Mouse (Mus musculus): ENCODE data around the gene Ppm1a. TPM values are rescaled to one million over a fixed set of nuclear protein-coding genes. Genes with fewer than 3 reads are reported as not detected.

Ppm1a gene
- polyA plus RNA-seq, 1 experiment from 2014 or later: 83.7 TPM

DNA sequence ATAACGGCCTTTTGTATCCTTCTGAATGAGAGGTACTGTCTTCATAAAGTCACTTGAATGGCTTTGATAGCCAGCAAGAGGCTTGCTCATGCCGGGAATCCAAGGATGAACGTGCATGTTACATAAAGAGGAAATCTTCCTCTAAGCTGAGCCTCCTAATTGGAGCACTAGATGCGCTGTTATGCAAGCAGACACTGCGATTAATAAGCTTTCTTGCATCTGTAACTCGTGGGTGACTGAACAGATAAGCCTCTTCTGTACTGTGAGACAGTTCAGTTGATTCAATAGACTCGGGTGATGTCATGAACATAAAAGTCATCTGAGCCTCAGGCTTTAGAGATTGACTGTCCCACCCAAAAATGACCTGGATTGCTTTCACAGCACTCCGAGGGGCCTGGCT lies 73.1 kb downstream of the Ppm1a start:
- Histone ChIP-seq H3K36me3 (no peaks in the 10 kb centered on the region), H3K9ac (no peak overlapping the region), H3K27ac (no peak overlapping the region), H3K4me2 (replicated peaks) (no peak overlapping the region), H3K4me3 (no peak overlapping the region), H3K4me1 (peaks cover 7% of the 10 kb centered on the region; the same call in 1 of the 2 replicates), H3K9me3 (no peaks in the 10 kb centered on the region), H3K27me3 (peaks cover 38% of the 10 kb centered on the region)
- no peak for ATAC-seq (ENCODE audit: insufficient number of reproducible peaks, insufficient read depth, low FRiP score, low TSS enrichment)
- WGBS: 58% methylated on average over 8 of the region's 8 CpGs

DNA sequence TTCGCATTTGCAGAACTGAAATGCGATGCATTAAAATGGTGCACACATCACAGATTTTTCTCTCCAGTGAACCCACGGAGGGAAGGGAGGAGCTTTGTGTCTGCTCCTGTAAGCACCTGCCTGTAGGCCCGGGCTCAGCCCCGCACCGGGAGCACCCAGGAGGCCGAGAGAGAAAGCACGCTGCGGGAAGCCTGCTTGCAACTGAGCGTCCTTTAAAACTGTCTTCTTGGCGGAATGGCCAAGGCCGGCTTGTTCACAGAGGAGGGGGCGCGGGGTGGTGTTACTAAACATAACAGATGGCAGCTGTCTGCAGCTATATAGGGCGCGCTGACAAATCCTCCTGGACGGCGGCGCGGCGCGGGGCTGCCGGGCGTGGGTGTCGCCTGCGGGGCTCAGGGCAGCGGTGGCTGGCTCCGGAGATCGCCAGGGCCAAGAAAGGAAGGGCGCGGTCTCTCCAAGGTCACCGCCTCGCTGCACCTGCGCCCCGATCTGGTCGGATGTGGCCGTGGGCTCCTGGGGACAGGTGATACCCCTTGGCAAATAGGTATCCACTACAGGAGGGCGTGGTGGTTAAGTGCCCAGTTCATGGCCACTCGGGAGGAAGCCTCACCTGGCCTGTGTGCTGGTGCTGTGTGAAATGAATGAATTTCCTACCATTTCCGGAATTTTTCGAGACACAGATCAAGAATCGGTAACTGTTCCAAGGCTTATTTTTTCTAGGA lies 74.6 kb downstream of the Ppm1a start:
- Histone ChIP-seq H3K4me3 (peak overlapping the region; percentile 35), H3K4me1 (peaks cover 7% of the 10 kb centered on the region; the same call in 1 of the 2 replicates), H3K4me2 (replicated peaks) (peak overlapping the region; percentile 56), H3K9ac (peak overlapping the region; percentile 27), H3K9me3 (no peaks in the 10 kb centered on the region), H3K27ac (no peak overlapping the region), H3K36me3 (no peaks in the 10 kb centered on the region), H3K27me3 (peaks cover 39% of the 10 kb centered on the region)
- no peak for ATAC-seq (ENCODE audit: insufficient number of reproducible peaks, insufficient read depth, low FRiP score, low TSS enrichment)
- 8% methylated on average over 42 of the region's 42 CpGs for WGBS

DNA sequence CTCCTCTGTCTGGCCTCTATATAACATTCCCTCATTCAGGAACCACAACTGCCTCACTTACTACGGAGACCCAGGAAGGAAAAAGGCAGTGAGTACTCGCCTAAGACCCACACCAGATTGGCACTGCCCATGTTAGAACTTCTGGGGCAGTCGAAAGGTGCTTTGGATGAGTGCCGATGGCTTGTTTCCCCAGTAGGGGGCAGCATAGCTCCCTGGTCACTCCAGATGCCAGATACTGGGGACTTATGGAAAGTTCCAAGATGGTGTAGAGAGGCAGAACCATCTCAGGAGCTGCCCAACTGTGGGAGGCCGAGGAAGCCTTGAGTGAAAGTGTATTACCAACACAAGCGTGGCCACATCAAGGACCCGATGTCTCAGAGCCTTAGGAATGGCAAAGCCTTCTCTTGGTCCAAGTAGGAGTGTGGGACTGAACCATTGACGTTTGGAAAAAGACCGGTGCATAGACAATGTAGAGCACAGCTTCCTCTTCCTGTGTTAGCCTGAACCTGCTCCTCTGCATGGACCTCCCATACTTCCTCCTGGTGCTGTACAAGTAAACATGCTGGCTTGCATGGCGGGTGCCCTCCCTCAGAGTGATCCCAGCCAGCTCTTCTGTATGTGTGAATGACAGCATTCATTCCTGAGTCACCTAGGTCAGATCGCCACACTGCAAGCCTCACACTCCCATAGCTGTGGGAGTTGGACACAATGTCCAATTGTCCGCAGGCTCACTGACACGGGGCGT lies 77.7 kb downstream of the Ppm1a start:
- WGBS: 68% methylated on average over 14 of the region's 14 CpGs
- H3K27me3 ChIP-seq: peaks cover 31% of the 10 kb centered on the region

DNA sequence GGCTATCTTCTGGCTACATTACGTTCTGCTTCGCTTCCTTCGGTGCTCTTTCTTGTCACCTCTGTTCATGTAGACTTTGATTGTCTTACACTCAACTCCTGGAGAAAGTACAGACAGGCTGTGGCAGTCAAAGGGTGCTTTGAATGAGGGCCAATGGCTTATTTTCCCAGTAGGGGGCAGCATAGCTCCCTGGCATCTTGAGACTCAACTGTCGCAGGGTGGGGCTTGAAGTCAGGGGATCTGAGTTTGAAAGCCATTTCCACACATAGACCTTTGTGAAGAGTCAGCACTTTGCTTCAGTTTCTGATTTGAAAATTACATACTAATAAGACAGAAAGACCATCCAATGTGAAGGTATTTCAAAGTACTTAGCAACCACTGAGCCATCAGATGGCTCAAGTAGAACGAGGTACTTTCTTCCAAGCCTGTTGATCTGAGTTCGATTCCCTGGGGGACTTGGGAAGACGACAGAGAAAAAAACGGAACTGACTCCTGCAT lies 78.3 kb downstream of the Ppm1a start:
- ATAC-seq (ENCODE audit: insufficient number of reproducible peaks, insufficient read depth, low FRiP score, low TSS enrichment): no peak
- Histone ChIP-seq H3K9ac (no peak overlapping the region), H3K4me1 (peaks cover 7% of the 10 kb centered on the region; the same call in 1 of the 2 replicates), H3K9me3 (no peaks in the 10 kb centered on the region), H3K27me3 (peaks cover 26% of the 10 kb centered on the region), H3K36me3 (no peaks in the 10 kb centered on the region), H3K4me2 (replicated peaks) (no peak overlapping the region), H3K27ac (no peak overlapping the region), H3K4me3 (no peak overlapping the region)
- WGBS: 65% methylated on average over 8 of the region's 8 CpGs

More for the DNA sequence above, 77.7 kb downstream of the Ppm1a start:
- ATAC-seq (ENCODE audit: insufficient number of reproducible peaks, insufficient read depth, low FRiP score, low TSS enrichment): 0 out of 2 replicates have a peak, but pooled peaks have one; percentile 52
- no peaks in the 10 kb centered on the region for H3K9me3 ChIP-seq
- H3K9ac ChIP-seq: no peak overlapping the region
- no peak overlapping the region for H3K27ac ChIP-seq
- no peak overlapping the region for H3K4me2 ChIP-seq (replicated peaks)
- H3K4me3 ChIP-seq: no peak overlapping the region
- no peaks in the 10 kb centered on the region for H3K36me3 ChIP-seq
- H3K4me1 ChIP-seq: peaks cover 7% of the 10 kb centered on the region; the same call in 1 of the 2 replicates

DNA sequence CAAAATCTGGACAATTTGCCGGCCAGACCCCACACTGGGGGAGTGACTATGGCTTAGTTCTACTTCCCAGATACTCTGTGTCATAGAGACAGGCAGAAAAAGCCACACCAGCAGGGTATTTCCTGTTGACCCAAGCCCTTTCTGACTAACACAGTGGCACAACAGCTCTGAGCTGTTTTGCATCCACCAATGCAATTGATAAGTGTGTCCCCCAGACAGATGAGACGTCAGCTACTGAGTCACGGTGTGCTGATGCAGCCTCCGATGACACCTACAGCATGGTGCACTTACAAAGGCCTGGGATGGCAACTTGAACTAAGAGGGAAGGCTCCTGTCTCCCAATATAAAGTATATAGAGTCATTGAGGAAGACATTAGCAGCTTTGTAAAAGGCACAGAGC lies 80.0 kb downstream of the Ppm1a start:
- Histone ChIP-seq H3K9ac (no peak overlapping the region), H3K4me1 (no peaks in the 10 kb centered on the region), H3K36me3 (no peaks in the 10 kb centered on the region), H3K9me3 (0 out of 2 replicates have a peak, but pooled peaks cover 3% of the 10 kb centered on the region), H3K27me3 (peaks cover 10% of the 10 kb centered on the region), H3K4me2 (replicated peaks) (no peak overlapping the region), H3K4me3 (no peak overlapping the region), H3K27ac (no peak overlapping the region)
- WGBS: 73% methylated on average over 4 of the region's 4 CpGs
- ATAC-seq (ENCODE audit: insufficient number of reproducible peaks, insufficient read depth, low FRiP score, low TSS enrichment): no peak

DNA sequence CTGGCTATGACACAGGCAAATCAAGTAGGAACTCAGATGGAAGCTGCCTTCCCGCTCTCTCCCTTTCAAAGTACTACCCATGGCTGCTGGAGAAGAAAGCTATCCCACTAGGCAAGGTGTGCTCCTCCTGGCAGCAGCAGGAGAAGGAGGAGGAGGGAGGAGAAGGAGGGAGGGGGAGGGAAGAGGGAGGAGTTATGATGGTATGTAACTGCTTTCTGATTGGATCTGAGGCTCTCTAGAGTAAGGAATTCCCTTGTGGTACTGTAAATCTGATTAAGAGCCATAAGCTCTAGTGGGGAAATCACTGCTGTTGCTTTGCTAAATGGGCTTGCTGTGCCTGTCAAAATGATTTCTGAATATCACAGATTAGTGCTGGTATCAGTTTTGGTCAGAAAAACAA lies 84.2 kb downstream of the Ppm1a start:
- no peak for ATAC-seq (ENCODE audit: insufficient number of reproducible peaks, insufficient read depth, low FRiP score, low TSS enrichment)
- WGBS: 92% methylated on average over 1 of the region's 1 CpGs
- no peaks in the 10 kb centered on the region for H3K36me3 ChIP-seq
- no peaks in the 10 kb centered on the region; the same call in 1 of the 2 replicates for H3K4me1 ChIP-seq
- 0 out of 2 replicates have a peak, but pooled peaks cover 3% of the 10 kb centered on the region for H3K9me3 ChIP-seq
- no peak overlapping the region for H3K4me2 ChIP-seq (replicated peaks)
- H3K9ac ChIP-seq: no peak overlapping the region
- peaks cover 12% of the 10 kb centered on the region for H3K27me3 ChIP-seq
- H3K4me3 ChIP-seq: no peak overlapping the region
- no peak overlapping the region for H3K27ac ChIP-seq

DNA sequence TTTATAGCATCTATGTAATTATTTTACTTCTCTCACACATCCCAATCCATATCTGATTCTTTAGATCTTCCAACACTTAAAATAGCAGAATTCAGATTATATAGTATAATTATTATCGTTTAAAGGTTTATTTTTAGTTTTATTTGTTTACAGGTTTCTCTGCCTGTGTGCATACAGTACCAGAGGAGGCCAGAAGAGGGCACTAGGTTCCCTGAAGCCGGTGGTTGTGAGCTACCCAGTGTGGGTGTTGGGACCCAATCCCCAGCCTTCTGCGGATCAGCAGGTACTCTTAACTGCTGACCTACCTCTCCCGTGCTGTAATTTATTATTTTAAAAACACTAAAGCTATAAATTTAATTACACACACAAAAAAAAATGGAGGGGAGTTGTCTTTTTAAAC lies 85.9 kb downstream of the Ppm1a start:
- Histone ChIP-seq H3K4me3 (no peak overlapping the region), H3K9ac (no peak overlapping the region), H3K9me3 (0 out of 2 replicates have a peak, but pooled peaks cover 3% of the 10 kb centered on the region), H3K4me1 (no peaks in the 10 kb centered on the region; the same call in 1 of the 2 replicates), H3K36me3 (no peaks in the 10 kb centered on the region), H3K4me2 (replicated peaks) (no peak overlapping the region), H3K27me3 (peaks cover 24% of the 10 kb centered on the region), H3K27ac (no peak overlapping the region)
- WGBS: 90% methylated on average over 4 of the region's 4 CpGs
- ATAC-seq (ENCODE audit: insufficient number of reproducible peaks, insufficient read depth, low FRiP score, low TSS enrichment): no peak

DNA sequence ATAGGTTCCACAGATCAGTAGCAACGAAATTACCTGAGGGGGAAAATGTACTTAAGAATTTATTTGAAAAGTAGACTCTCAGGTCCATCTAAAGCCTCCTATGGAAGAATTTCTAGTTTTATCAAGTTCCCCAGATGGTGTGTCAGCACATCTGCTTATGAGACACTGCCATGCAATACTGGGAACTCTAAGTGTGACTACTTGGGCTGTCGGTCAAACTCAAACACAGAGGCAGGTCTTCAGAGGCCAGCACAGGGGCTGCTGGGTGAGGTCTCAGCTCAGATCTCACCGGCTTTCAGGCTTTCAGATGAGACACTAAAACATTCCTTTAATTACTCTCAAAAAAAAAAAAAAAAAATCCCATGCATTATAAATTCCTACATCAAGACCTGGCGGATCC lies 86.3 kb downstream of the Ppm1a start:
- H3K9me3 ChIP-seq: 0 out of 2 replicates have a peak, but pooled peaks cover 3% of the 10 kb centered on the region
- H3K9ac ChIP-seq: no peak overlapping the region

DNA sequence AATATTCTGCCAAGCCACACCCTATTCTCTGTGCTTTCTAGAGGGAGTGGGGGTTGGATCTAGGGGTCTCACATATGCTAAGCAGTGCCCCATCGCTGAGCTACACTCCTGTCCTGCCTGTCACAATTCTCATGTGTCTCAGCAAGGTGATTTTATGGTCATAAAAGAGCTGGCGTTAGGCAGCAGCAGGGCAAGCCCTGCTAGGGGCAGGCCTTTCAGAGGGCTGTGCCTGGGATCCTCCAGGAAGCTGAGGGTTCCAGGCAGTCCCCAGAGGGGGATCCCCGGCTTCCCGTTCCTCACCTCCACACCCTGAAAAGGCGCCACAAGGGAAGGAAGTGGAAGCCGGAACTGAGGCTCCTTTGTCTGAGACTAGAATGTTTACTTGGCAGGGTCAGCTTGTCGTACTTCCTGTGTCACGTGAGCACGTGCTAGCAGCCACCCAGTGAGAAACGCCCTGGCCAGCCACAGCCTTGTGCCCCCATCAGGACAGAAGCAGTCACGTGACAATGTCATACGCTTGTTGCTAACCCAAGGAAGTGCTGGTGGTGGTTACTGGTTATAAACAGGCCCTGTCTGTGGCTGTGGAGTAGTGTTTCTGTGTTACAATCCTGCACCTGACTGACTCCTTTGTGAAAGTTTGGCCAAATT lies 86.8 kb downstream of the Ppm1a start:
- Histone ChIP-seq H3K36me3 (no peaks in the 10 kb centered on the region), H3K4me3 (peak overlapping the region; percentile 17), H3K27ac (peak overlapping the region; percentile 43; the same call in 1 of the 2 replicates), H3K4me1 (no peaks in the 10 kb centered on the region; the same call in 1 of the 2 replicates), H3K9ac (0 out of 2 replicates have a peak overlapping the region, but pooled peaks have one; percentile 10), H3K4me2 (replicated peaks) (peak overlapping the region; percentile 44), H3K9me3 (0 out of 2 replicates have a peak, but pooled peaks cover 3% of the 10 kb centered on the region), H3K27me3 (peaks cover 30% of the 10 kb centered on the region)
- peak; percentile 79 for ATAC-seq (ENCODE audit: insufficient number of reproducible peaks, insufficient read depth, low FRiP score, low TSS enrichment)
- 5% methylated on average over 12 of the region's 12 CpGs for WGBS

More for the DNA sequence above, 86.3 kb downstream of the Ppm1a start:
- H3K4me1 ChIP-seq: no peaks in the 10 kb centered on the region; the same call in 1 of the 2 replicates
- no peak overlapping the region for H3K4me2 ChIP-seq (replicated peaks)
- H3K27ac ChIP-seq: no peak overlapping the region
- ATAC-seq (ENCODE audit: insufficient number of reproducible peaks, insufficient read depth, low FRiP score, low TSS enrichment): no peak; the same call in 1 of the 2 replicates
- 72% methylated on average over 4 of the region's 4 CpGs for WGBS
- no peaks in the 10 kb centered on the region for H3K36me3 ChIP-seq
- H3K27me3 ChIP-seq: peaks cover 28% of the 10 kb centered on the region
- H3K4me3 ChIP-seq: no peak overlapping the region

DNA sequence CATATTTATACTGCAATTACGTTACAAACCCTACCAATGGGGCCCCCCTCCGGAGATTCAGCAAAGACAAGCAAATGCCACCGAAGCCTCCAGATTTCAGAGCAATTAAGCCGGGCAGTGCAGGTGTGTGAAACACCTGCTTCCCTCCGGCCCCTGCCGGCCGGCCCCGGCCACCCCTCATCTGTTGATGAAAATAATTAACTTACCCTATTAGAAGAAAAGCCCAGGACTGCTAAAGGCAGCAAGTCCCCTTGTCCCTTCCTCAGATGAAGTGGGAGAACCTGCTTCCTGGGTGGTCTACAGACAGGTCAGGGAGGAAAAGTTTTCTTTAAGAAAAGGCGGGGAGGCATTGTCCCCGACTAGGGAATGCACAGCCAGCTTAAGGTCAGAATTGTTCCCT lies 88.7 kb downstream of the Ppm1a start:
- H3K27ac ChIP-seq: no peak overlapping the region
- no peak overlapping the region for H3K4me3 ChIP-seq
- no peak overlapping the region for H3K4me2 ChIP-seq (replicated peaks)
- no peak overlapping the region for H3K9ac ChIP-seq
- peaks cover 36% of the 10 kb centered on the region for H3K27me3 ChIP-seq
- 22% methylated on average over 10 of the region's 10 CpGs for WGBS
- no peaks in the 10 kb centered on the region; the same call in 1 of the 2 replicates for H3K4me1 ChIP-seq
- 0 out of 2 replicates have a peak, but pooled peaks cover 3% of the 10 kb centered on the region for H3K9me3 ChIP-seq
- ATAC-seq (ENCODE audit: insufficient number of reproducible peaks, insufficient read depth, low FRiP score, low TSS enrichment): no peak
- H3K36me3 ChIP-seq: no peaks in the 10 kb centered on the region

DNA sequence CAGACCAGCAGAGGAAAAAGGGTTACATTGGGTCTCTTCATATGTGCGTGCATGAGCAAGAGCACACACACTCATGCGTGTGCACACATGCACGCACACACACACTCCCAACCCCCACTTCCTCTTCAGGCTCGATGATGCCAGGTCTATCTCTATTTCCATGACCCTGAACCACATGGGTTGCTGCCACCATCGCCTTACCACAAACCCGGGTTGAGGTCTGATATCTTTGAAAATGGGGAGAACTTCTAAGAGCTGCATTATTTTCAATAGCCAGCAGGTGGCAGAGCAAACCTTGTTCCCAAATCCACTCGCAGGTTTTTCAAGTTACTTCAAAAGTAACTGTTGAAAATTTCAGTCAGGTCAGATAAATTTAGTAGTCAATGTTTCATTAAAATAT lies 90.5 kb downstream of the Ppm1a start:
- Histone ChIP-seq H3K27ac (no peak overlapping the region), H3K9ac (no peak overlapping the region), H3K4me2 (replicated peaks) (no peak overlapping the region), H3K4me3 (no peak overlapping the region), H3K9me3 (no peaks in the 10 kb centered on the region), H3K27me3 (peaks cover 36% of the 10 kb centered on the region), H3K4me1 (no peaks in the 10 kb centered on the region; the same call in 1 of the 2 replicates), H3K36me3 (no peaks in the 10 kb centered on the region)
- ATAC-seq (ENCODE audit: insufficient number of reproducible peaks, insufficient read depth, low FRiP score, low TSS enrichment): no peak
- 28% methylated on average over 7 of the region's 7 CpGs for WGBS
